In genomic region chr12:77994176-77994575, GRCm38 (mm10) we compare ENCODE assay signal across 19 mouse cellular contexts.
"Had no signal": no experiment of that assay in that cellular context is flagged by ENCODE, and none has a peak within 500 bp of the region (broad histone marks: within the 10 kb centered on the region; RNA-seq: fewer than 3 reads in every experiment).

No protein-coding gene starts in this region.

- H3K4me2 ChIP-seq: lung, embryonic 14.5 days; midbrain, embryonic 12.5 days; neural tube, embryonic 13.5 days; neural tube, embryonic 15.5 days had no signal

- H3K9me3 ChIP-seq: midbrain, embryonic 10.5 days; midbrain, embryonic 12.5 days; neural tube, embryonic 13.5 days; neural tube, embryonic 15.5 days had no signal

- H3K4me1 ChIP-seq: midbrain, embryonic 10.5 days; neural tube, embryonic 13.5 days; neural tube, embryonic 15.5 days had no signal

- H3K27me3 ChIP-seq: midbrain, embryonic 12.5 days; neural tube, embryonic 13.5 days; neural tube, embryonic 15.5 days had no signal

- H3K27ac ChIP-seq: midbrain, embryonic 10.5 days; midbrain, embryonic 12.5 days; neural tube, embryonic 13.5 days; neural tube, embryonic 15.5 days had no signal

- H3K9ac ChIP-seq: lung, embryonic 14.5 days; midbrain, embryonic 12.5 days; neural tube, embryonic 13.5 days; neural tube, embryonic 15.5 days had no signal

- H3K4me3 ChIP-seq: midbrain, embryonic 10.5 days; midbrain, embryonic 12.5 days; myocyte; neural tube, embryonic 13.5 days; neural tube, embryonic 15.5 days had no signal

- ATAC-seq: midbrain, embryonic 16.5 days had no signal

- DNase-seq: lung, adult 18-20 months; lung, embryonic 14.5 days; lung, postnatal 10 days; lung, postnatal 4 days; midbrain, embryonic 14.5 days; retina, postnatal 1 day; right cerebral cortex, adult 18-20 months; right cerebral cortex, postnatal 25 days; right cerebral cortex, postnatal 4 days; spleen, adult 18-20 months; thymus, adult 2 months; thymus, postnatal 25 days; thymus, postnatal 4 days had no signal

- H3K36me3 ChIP-seq: midbrain, embryonic 10.5 days; midbrain, embryonic 12.5 days; neural tube, embryonic 13.5 days; neural tube, embryonic 15.5 days had no signal
